Mouse (Mus musculus) intestine, embryonic 14.5 days (tissue): Measurements from ENCODE around the gene Coa5. TPM values are rescaled to one million over a fixed set of nuclear protein-coding genes. Genes with fewer than 3 reads are reported as not detected.

ENCODE experiments used
- ATAC-seq: fragments of 200-750 bp; cut with Nextera tagmentation; replicated peaks from 2 replicates; pipeline ENCODE4 v1.8.0; 2017; ENCODE audit warnings: low read depth, moderate number of reproducible peaks, moderate TSS enrichment, moderate library complexity; ENCODE audit not compliant: low FRiP score, low TSS enrichment
- DNase-seq: peaks from one replicate; pipeline ENCODE4 v3.0.0-alpha.2; 2018; ENCODE audit warnings: low spot score
- H3K27ac ChIP-seq: fragments of 300-500 bp; sonication (generic); 2 replicates; pipeline ENCODE4 v1.5.1; 2014; ENCODE audit warnings: low read depth, mild to moderate bottlenecking, control low read depth
- H3K27me3 ChIP-seq: fragments of 300-500 bp; sonication (generic); replicated peaks from 2 replicates; pipeline ENCODE4 v1.6.1; 2014; ENCODE audit warnings: low read length, control low read depth; ENCODE audit not compliant: control insufficient read depth, insufficient read depth
- H3K36me3 ChIP-seq: fragments of 300-500 bp; sonication (generic); 2 replicates; pipeline ENCODE4 v1.6.1; 2014; ENCODE audit warnings: low read length, control low read depth; ENCODE audit not compliant: control insufficient read depth, insufficient read depth
- H3K4me1 ChIP-seq: fragments of 300-500 bp; sonication (generic); replicated peaks from 2 replicates; pipeline ENCODE4 v1.6.1; 2014; ENCODE audit warnings: low read length, control low read depth, mixed read lengths; ENCODE audit not compliant: control insufficient read depth, insufficient read depth
- H3K4me2 ChIP-seq: fragments of 300-500 bp; sonication (generic); 2 replicates; pipeline ENCODE4 v1.6.1; 2014; ENCODE audit warnings: low read length
- H3K4me3 ChIP-seq: fragments of 300-500 bp; sonication (generic); 2 replicates; pipeline ENCODE4 v1.5.1; 2014; ENCODE audit warnings: low read depth, low read length, control low read depth, mixed read lengths
- H3K9ac ChIP-seq: fragments of 300-500 bp; sonication (generic); 2 replicates; pipeline ENCODE4 v1.6.1; 2014; ENCODE audit warnings: mild to moderate bottlenecking, low read length
- H3K9me3 ChIP-seq: fragments of 300-500 bp; sonication (generic); 2 replicates; pipeline ENCODE4 v1.6.1; 2016; ENCODE audit warnings: low read length, control low read depth; ENCODE audit not compliant: control insufficient read depth
- WGBS: fragments of 180-500 bp; shearing (Covaris S2); extraction: QIAGEN DNeasy Blood & Tissue Kit; methylation state at CpG from one replicate; pipeline ENCODE4 v1.1.7; 2014; 5-methylcytosine and 5-hydroxymethylcytosine counted together
- polyA plus RNA-seq: library from polyadenylated mRNA; unstranded; fragments of >200 nt; fragmentation: Nextera tagmentation; extraction: Ambion mirVana; gene quantifications from 2 replicates; pipeline ENCODE4 v1.2.1, GENCODE M21; 2014

The Coa5 gene
- polyA plus RNA-seq, 1 experiment from 2014 or later: 53.6 TPM

GRCm38 (mm10) chr1:37473251-37473650 is 43.3 kb upstream of the Coa5 start:
- no peaks in the 10 kb centered on the region for H3K36me3 ChIP-seq
- no peaks in the 10 kb centered on the region for H3K9me3 ChIP-seq
- H3K4me3 ChIP-seq: no peak overlapping the region
- 80% methylated on average over 10 of the region's 10 CpGs for whole genome bisulfite sequencing
- no peak overlapping the region for H3K4me2 ChIP-seq
- H3K27me3 ChIP-seq: no peaks in the 10 kb centered on the region
- H3K4me1 ChIP-seq: no peaks in the 10 kb centered on the region
- no peak overlapping the region for H3K9ac ChIP-seq
- DNase-seq (no peak), ATAC-seq (no peak)
- H3K27ac ChIP-seq: no peak overlapping the region

GRCm38 (mm10) chr1:37471179-37472148 is 41.6 kb upstream of the Coa5 start:
- H3K4me2 ChIP-seq: no peak overlapping the region
- H3K4me1 ChIP-seq: no peaks in the 10 kb centered on the region
- ATAC-seq (no peak), DNase-seq (no peak)
- no peaks in the 10 kb centered on the region for H3K9me3 ChIP-seq
- no peak overlapping the region for H3K4me3 ChIP-seq
- no peak overlapping the region for H3K9ac ChIP-seq
- no peak overlapping the region for H3K27ac ChIP-seq
- H3K36me3 ChIP-seq: no peaks in the 10 kb centered on the region
- no peaks in the 10 kb centered on the region for H3K27me3 ChIP-seq
- WGBS: 77% methylated on average over 6 of the region's 6 CpGs

GRCm38 (mm10) chr1:37469007-37469406 is 39.1 kb upstream of the Coa5 start:
- Histone ChIP-seq H3K9me3 (no peaks in the 10 kb centered on the region), H3K9ac (no peak overlapping the region), H3K27ac (no peak overlapping the region), H3K36me3 (0 out of 2 replicates have a peak, but pooled peaks cover 5% of the 10 kb centered on the region), H3K27me3 (no peaks in the 10 kb centered on the region), H3K4me2 (no peak overlapping the region), H3K4me3 (no peak overlapping the region), H3K4me1 (no peaks in the 10 kb centered on the region)
- DNase-seq: no peak
- no peak for ATAC-seq
- 91% methylated on average over 5 of the region's 5 CpGs for WGBS

GRCm38 (mm10) chr1:37467806-37468205 is 37.9 kb upstream of the Coa5 start:
- no peak overlapping the region for H3K9ac ChIP-seq
- no peak overlapping the region for H3K4me3 ChIP-seq
- no peak overlapping the region for H3K27ac ChIP-seq
- DNase-seq (no peak), ATAC-seq (no peak)
- 0 out of 2 replicates have a peak, but pooled peaks cover 7% of the 10 kb centered on the region for H3K36me3 ChIP-seq
- no peaks in the 10 kb centered on the region for H3K9me3 ChIP-seq
- no peaks in the 10 kb centered on the region for H3K4me1 ChIP-seq
- no peaks in the 10 kb centered on the region for H3K27me3 ChIP-seq
- H3K4me2 ChIP-seq: no peak overlapping the region
- WGBS: 91% methylated on average over 4 of the region's 4 CpGs

- H3K9ac ChIP-seq: no peak overlapping the region
- DNase-seq (no peak), ATAC-seq (no peak)
- no peak overlapping the region for H3K4me3 ChIP-seq
- no peaks in the 10 kb centered on the region for H3K9me3 ChIP-seq
- H3K27me3 ChIP-seq: no peaks in the 10 kb centered on the region
- H3K36me3 ChIP-seq: 0 out of 2 replicates have a peak, but pooled peaks cover 7% of the 10 kb centered on the region
- H3K27ac ChIP-seq: no peak overlapping the region
- no peak overlapping the region for H3K4me2 ChIP-seq
- 83% methylated on average over 3 of the region's 3 CpGs for WGBS
- H3K4me1 ChIP-seq: no peaks in the 10 kb centered on the region
These were observed 36.6 kb upstream of the Coa5 start for GRCm38 (mm10) chr1:37466322-37466995.

GRCm38 (mm10) chr1:37464878-37465452 is 35.1 kb upstream of the Coa5 start:
- ATAC-seq (no peak), DNase-seq (no peak)
- Histone ChIP-seq H3K4me3 (no peak overlapping the region), H3K36me3 (0 out of 2 replicates have a peak, but pooled peaks cover 7% of the 10 kb centered on the region), H3K9ac (no peak overlapping the region), H3K9me3 (no peaks in the 10 kb centered on the region), H3K4me1 (no peaks in the 10 kb centered on the region), H3K27ac (no peak overlapping the region), H3K27me3 (no peaks in the 10 kb centered on the region), H3K4me2 (no peak overlapping the region)
- 81% methylated on average over 10 of the region's 10 CpGs for WGBS

- no peaks in the 10 kb centered on the region for H3K4me1 ChIP-seq
- H3K36me3 ChIP-seq: 0 out of 2 replicates have a peak, but pooled peaks cover 4% of the 10 kb centered on the region
- no peak for ATAC-seq
These were observed 27.6 kb upstream of the Coa5 start for GRCm38 (mm10) chr1:37457546-37457945.

GRCm38 (mm10) chr1:37451270-37451669 is 21.4 kb upstream of the Coa5 start:
- Histone ChIP-seq H3K27ac (no peak overlapping the region), H3K9ac (no peak overlapping the region), H3K4me1 (no peaks in the 10 kb centered on the region), H3K36me3 (peaks cover 21% of the 10 kb centered on the region; the same call in 1 of the 2 replicates), H3K4me3 (no peak overlapping the region), H3K9me3 (no peaks in the 10 kb centered on the region), H3K27me3 (no peaks in the 10 kb centered on the region), H3K4me2 (no peak overlapping the region)
- WGBS: 90% methylated on average over 8 of the region's 8 CpGs
- DNase-seq: no peak
- no peak for ATAC-seq

More at GRCm38 (mm10) chr1:37457546-37457945, 27.6 kb upstream of the Coa5 start:
- no peaks in the 10 kb centered on the region for H3K27me3 ChIP-seq
- no peak overlapping the region for H3K27ac ChIP-seq
- no peak for DNase-seq
- no peak overlapping the region for H3K4me2 ChIP-seq
- WGBS: 91% methylated on average over 7 of the region's 7 CpGs
- no peaks in the 10 kb centered on the region for H3K9me3 ChIP-seq
- H3K4me3 ChIP-seq: no peak overlapping the region
- H3K9ac ChIP-seq: no peak overlapping the region
